Mouse (Mus musculus) lung, postnatal 0 days (tissue): ENCODE data around the gene Fsd1l.

Source experiments
- CTCF ChIP-seq: IDR thresholded peaks from 2 replicates; pipeline ENCODE4 v1.5.1; 2016; ENCODE audit warnings: antibody characterized with exemption, mild to moderate bottlenecking
- EP300 ChIP-seq: IDR thresholded peaks from 2 replicates; pipeline ENCODE4 v1.6.1; 2016; ENCODE audit warnings: antibody characterized with exemption, mild to moderate bottlenecking, control low read depth

DNA sequence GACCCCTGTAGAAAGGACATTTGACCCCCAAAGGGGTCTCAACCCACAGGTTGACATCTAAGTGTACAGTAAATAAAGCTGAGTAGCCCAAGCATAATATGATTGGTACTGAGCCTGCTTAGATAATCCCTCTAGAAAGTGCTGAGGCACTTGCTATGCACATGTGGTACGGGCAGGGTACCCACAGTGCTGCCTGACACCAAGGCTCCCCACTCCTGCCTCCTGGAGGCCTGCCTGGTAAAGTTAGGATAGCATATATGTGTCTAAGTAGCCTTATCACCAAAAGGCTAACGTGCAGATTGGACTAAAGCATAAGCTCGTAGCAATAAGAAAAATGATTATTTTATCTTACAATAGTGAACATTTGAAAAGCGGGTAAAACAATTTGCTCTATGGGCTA is 57.7 kb downstream of the Fsd1l start:
- no peak for TF ChIP-seq EP300
- no peak for TF ChIP-seq CTCF
